Mouse (Mus musculus) E14TG2a.4 (cell line): ENCODE measurements around the gene Fam8a1.

Source experiments
- H3K27me3 ChIP-seq: 2 replicates; pipeline ENCODE4 v1.6.1; 2014; ENCODE audit warnings: low read length, control low read depth; ENCODE audit not compliant: insufficient read depth
- H3K36me3 ChIP-seq: 2 replicates; pipeline ENCODE4 v1.6.1; 2014; ENCODE audit warnings: low read length, control low read depth; ENCODE audit not compliant: insufficient read depth
- H3K4me1 ChIP-seq: replicated peaks from 2 replicates; pipeline ENCODE4 v1.6.1; 2014; ENCODE audit warnings: low read depth, low read length, control low read depth
- H3K4me3 ChIP-seq: replicated peaks from 2 replicates; pipeline ENCODE4 v1.5.1; 2014; ENCODE audit warnings: mild to moderate bottlenecking, low read length
- H3K9me3 ChIP-seq: 2 replicates; pipeline ENCODE4 v1.6.1; 2014; ENCODE audit warnings: low read length, control low read depth
- CTCF ChIP-seq: conservative IDR thresholded peaks from 2 replicates; pipeline ENCODE4 v1.5.1; 2014; ENCODE audit warnings: low read length
- NANOG ChIP-seq: IDR thresholded peaks from 2 replicates; pipeline ENCODE4 v1.6.1; 2014; ENCODE audit warnings: borderline replicate concordance, low read length, mixed read lengths
- POU5F1 ChIP-seq: IDR thresholded peaks from 2 replicates; pipeline ENCODE4 v1.6.1; 2014; ENCODE audit warnings: low read length, borderline replicate concordance

The Fam8a1 gene

GRCm38 (mm10) chr13:46718893-46719400, 49.6 kb downstream of the Fam8a1 start:
- H3K27me3 ChIP-seq, result no peaks in the 10 kb centered on the region
- H3K9me3 ChIP-seq, result no peaks in the 10 kb centered on the region
- TF ChIP-seq NANOG, result no peak
- no peak for TF ChIP-seq CTCF
- TF ChIP-seq POU5F1, result no peak
- no peak overlapping the region for H3K4me3 ChIP-seq
- peaks cover 87% of the 10 kb centered on the region for H3K4me1 ChIP-seq
- H3K36me3 ChIP-seq, result peaks cover 53% of the 10 kb centered on the region

- Histone ChIP-seq H3K9me3 (no peaks in the 10 kb centered on the region), H3K27me3 (no peaks in the 10 kb centered on the region), H3K4me3 (no peak overlapping the region), H3K36me3 (peaks cover 48% of the 10 kb centered on the region), H3K4me1 (peaks cover 96% of the 10 kb centered on the region)
- TF ChIP-seq POU5F1, result no peak
- no peak for TF ChIP-seq NANOG
- no peak for TF ChIP-seq CTCF
Observed at GRCm38 (mm10) chr13:46721009-46721408, 51.7 kb downstream of the Fam8a1 start.

- Histone ChIP-seq H3K36me3 (peaks cover 21% of the 10 kb centered on the region), H3K4me3 (peak overlapping the region; percentile 98), H3K27me3 (no peaks in the 10 kb centered on the region), H3K4me1 (peaks cover 75% of the 10 kb centered on the region), H3K9me3 (no peaks in the 10 kb centered on the region)
- TF ChIP-seq NANOG (no peak), POU5F1 (no peak), CTCF (no peak)
Observed at GRCm38 (mm10) chr13:46724371-46724770, 55.0 kb downstream of the Fam8a1 start.

GRCm38 (mm10) chr13:46725227-46725626, 55.9 kb downstream of the Fam8a1 start:
- Histone ChIP-seq H3K4me1 (peaks cover 72% of the 10 kb centered on the region), H3K9me3 (no peaks in the 10 kb centered on the region), H3K36me3 (peaks cover 14% of the 10 kb centered on the region; the same call in 1 of the 2 replicates), H3K4me3 (peak overlapping the region; percentile 98), H3K27me3 (no peaks in the 10 kb centered on the region)
- TF ChIP-seq CTCF, result no peak
- no peak for TF ChIP-seq NANOG
- no peak for TF ChIP-seq POU5F1

- Histone ChIP-seq H3K4me3 (peak overlapping the region; percentile 98), H3K9me3 (no peaks in the 10 kb centered on the region), H3K36me3 (peaks cover 14% of the 10 kb centered on the region; the same call in 1 of the 2 replicates), H3K27me3 (no peaks in the 10 kb centered on the region), H3K4me1 (peaks cover 61% of the 10 kb centered on the region)
- TF ChIP-seq POU5F1, result no peak
- peak; percentile 15; the same call in 1 of the 2 replicates for TF ChIP-seq CTCF
- TF ChIP-seq NANOG, result no peak
Observed at GRCm38 (mm10) chr13:46726288-46727037, 57.1 kb downstream of the Fam8a1 start.

GRCm38 (mm10) chr13:46727038-46727836, 57.9 kb downstream of the Fam8a1 start:
- peak overlapping the region; percentile 98 for H3K4me3 ChIP-seq
- no peaks in the 10 kb centered on the region for H3K9me3 ChIP-seq
- H3K4me1 ChIP-seq, result peaks cover 53% of the 10 kb centered on the region
- no peaks in the 10 kb centered on the region for H3K27me3 ChIP-seq
- no peak for TF ChIP-seq CTCF
- TF ChIP-seq POU5F1, result no peak
- no peak for TF ChIP-seq NANOG
- H3K36me3 ChIP-seq, result peaks cover 11% of the 10 kb centered on the region; the same call in 1 of the 2 replicates
